Mouse (Mus musculus): ENCODE measurements around the gene Sprr3. TPM values are rescaled to one million over a fixed set of nuclear protein-coding genes. Genes with fewer than 3 reads are reported as not detected.

The Sprr3 gene
- polyA plus RNA-seq, 1 experiment from 2014 or later: not detected

GRCm38 (mm10) chr3:92470111-92470510 is 11.6 kb upstream of the Sprr3 start:
- no peaks in the 10 kb centered on the region for H3K36me3 ChIP-seq (replicated peaks; ENCODE audit: control insufficient read depth, insufficient read depth, low read depth, low read length)
- H3K9me3 ChIP-seq (replicated peaks; ENCODE audit: control insufficient read depth, low read length): no peaks in the 10 kb centered on the region
- no peak overlapping the region for H3K4me2 ChIP-seq (ENCODE audit: low read depth, low read length)
- H3K27me3 ChIP-seq (ENCODE audit: control insufficient read depth, insufficient read depth, low read length): no peaks in the 10 kb centered on the region
- 84% methylated on average over 2 of the region's 2 CpGs for WGBS
- no peak overlapping the region for H3K9ac ChIP-seq (replicated peaks; ENCODE audit: low read length)
- H3K4me3 ChIP-seq (ENCODE audit: low read depth, low read length): no peak overlapping the region
- DNase-seq (ENCODE audit: low spot score): no peak
- no peak for ATAC-seq (replicated peaks; ENCODE audit: insufficient number of reproducible peaks, low FRiP score, low TSS enrichment, low read depth)
- no peak overlapping the region for H3K27ac ChIP-seq (replicated peaks; ENCODE audit: low read depth, low read length)
- H3K4me1 ChIP-seq (ENCODE audit: control insufficient read depth, insufficient read depth, low read length): no peaks in the 10 kb centered on the region

DNA sequence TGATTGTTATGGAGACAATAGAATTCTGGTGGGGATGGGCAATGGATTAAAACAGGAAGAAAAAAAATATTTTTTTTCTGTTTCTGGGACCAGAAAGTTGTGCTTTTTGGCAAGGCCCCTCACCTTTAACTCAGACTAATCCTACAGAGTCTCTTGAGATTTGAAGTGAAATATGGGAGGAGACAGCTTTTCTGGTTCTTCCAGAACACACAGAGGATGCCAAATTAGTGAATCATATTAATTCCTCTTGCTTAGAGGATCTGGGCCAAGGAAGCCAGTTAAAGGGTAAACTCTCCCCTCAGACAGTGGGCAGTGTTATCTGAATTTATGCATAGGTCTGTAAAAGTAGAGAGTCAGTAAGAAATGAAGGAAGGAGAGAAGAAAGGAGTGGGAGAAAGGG is 8.9 kb upstream of the Sprr3 start:
- H3K27ac ChIP-seq (replicated peaks; ENCODE audit: low read depth, low read length): no peak overlapping the region
- H3K9me3 ChIP-seq (replicated peaks; ENCODE audit: control insufficient read depth, low read length): no peaks in the 10 kb centered on the region
- ATAC-seq (replicated peaks; ENCODE audit: insufficient number of reproducible peaks, low FRiP score, low TSS enrichment, low read depth) (no peak), DNase-seq (ENCODE audit: low spot score) (no peak)
- no peak overlapping the region for H3K9ac ChIP-seq (replicated peaks; ENCODE audit: low read length)
- H3K4me1 ChIP-seq (ENCODE audit: control insufficient read depth, insufficient read depth, low read length): no peaks in the 10 kb centered on the region
- no peak overlapping the region for H3K4me2 ChIP-seq (ENCODE audit: low read depth, low read length)
- H3K36me3 ChIP-seq (replicated peaks; ENCODE audit: control insufficient read depth, insufficient read depth, low read depth, low read length): no peaks in the 10 kb centered on the region
- H3K4me3 ChIP-seq (ENCODE audit: low read depth, low read length): no peak overlapping the region
- H3K27me3 ChIP-seq (ENCODE audit: control insufficient read depth, insufficient read depth, low read length): no peaks in the 10 kb centered on the region

DNA sequence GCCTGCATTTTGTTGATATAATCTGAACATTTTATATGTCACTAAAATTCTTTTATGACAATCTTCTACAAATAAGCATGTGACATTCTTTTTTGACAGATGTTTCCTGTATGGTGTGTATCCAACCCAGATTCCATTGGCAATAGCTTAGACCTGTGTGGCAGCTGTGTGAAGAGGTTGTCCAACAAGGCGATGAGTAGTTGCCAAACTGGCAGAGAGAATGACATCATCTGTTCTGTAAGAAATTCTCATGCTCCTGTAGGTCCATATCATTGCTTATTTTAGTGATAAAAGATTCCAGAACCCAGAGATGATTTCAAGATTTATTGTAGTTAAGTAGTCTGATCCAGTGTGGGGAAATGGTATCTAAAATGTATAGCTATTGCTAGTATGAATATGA is 8.1 kb upstream of the Sprr3 start:
- H3K9me3 ChIP-seq (replicated peaks; ENCODE audit: control insufficient read depth, low read length): no peaks in the 10 kb centered on the region
- H3K4me1 ChIP-seq (ENCODE audit: control insufficient read depth, insufficient read depth, low read length): no peaks in the 10 kb centered on the region
- H3K27ac ChIP-seq (replicated peaks; ENCODE audit: low read depth, low read length): no peak overlapping the region
- ATAC-seq (replicated peaks; ENCODE audit: insufficient number of reproducible peaks, low FRiP score, low TSS enrichment, low read depth): no peak
- no peak overlapping the region for H3K4me2 ChIP-seq (ENCODE audit: low read depth, low read length)
- no peak overlapping the region for H3K4me3 ChIP-seq (ENCODE audit: low read depth, low read length)
- no peaks in the 10 kb centered on the region for H3K27me3 ChIP-seq (ENCODE audit: control insufficient read depth, insufficient read depth, low read length)
- DNase-seq (ENCODE audit: low spot score): no peak
- WGBS: 78% methylated on average over 1 of the region's 1 CpGs
- no peaks in the 10 kb centered on the region for H3K36me3 ChIP-seq (replicated peaks; ENCODE audit: control insufficient read depth, insufficient read depth, low read depth, low read length)
- H3K9ac ChIP-seq (replicated peaks; ENCODE audit: low read length): no peak overlapping the region

DNA sequence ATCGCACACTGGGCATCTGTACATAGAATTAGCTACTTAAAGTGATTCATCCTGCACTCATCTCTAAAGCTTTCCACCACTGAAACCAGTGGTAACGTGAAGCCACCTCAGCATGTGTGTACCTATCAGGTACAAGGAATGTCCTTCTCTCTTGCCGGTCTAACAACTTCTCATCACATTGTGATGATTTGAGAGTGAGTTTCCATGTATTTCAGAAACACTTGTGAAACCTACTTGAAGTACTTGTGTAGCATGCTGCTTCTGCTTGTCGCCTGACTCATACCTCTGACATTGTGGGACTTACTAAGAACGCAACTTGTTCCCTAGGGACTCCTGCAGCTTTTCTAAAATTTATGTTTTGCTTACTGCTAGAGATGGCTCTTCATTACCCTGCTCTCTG is 3.4 kb downstream of the Sprr3 start:
- Histone ChIP-seq H3K4me3 (ENCODE audit: low read depth, low read length) (no peak overlapping the region), H3K4me2 (ENCODE audit: low read depth, low read length) (no peak overlapping the region), H3K9ac (replicated peaks; ENCODE audit: low read length) (no peak overlapping the region), H3K27me3 (ENCODE audit: control insufficient read depth, insufficient read depth, low read length) (no peaks in the 10 kb centered on the region), H3K9me3 (replicated peaks; ENCODE audit: control insufficient read depth, low read length) (no peaks in the 10 kb centered on the region), H3K36me3 (replicated peaks; ENCODE audit: control insufficient read depth, insufficient read depth, low read depth, low read length) (no peaks in the 10 kb centered on the region), H3K27ac (replicated peaks; ENCODE audit: low read depth, low read length) (no peak overlapping the region), H3K4me1 (ENCODE audit: control insufficient read depth, insufficient read depth, low read length) (no peaks in the 10 kb centered on the region)
- 88% methylated on average over 5 of the region's 5 CpGs for WGBS
- DNase-seq (ENCODE audit: low spot score) (no peak), ATAC-seq (replicated peaks; ENCODE audit: insufficient number of reproducible peaks, low FRiP score, low TSS enrichment, low read depth) (no peak)

GRCm38 (mm10) chr3:92440177-92440576 is 18.3 kb downstream of the Sprr3 start:
- Histone ChIP-seq H3K27ac (replicated peaks; ENCODE audit: low read depth, low read length) (no peak overlapping the region), H3K4me3 (ENCODE audit: low read depth, low read length) (no peak overlapping the region), H3K4me1 (ENCODE audit: control insufficient read depth, insufficient read depth, low read length) (no peaks in the 10 kb centered on the region), H3K36me3 (replicated peaks; ENCODE audit: control insufficient read depth, insufficient read depth, low read depth, low read length) (no peaks in the 10 kb centered on the region), H3K4me2 (ENCODE audit: low read depth, low read length) (no peak overlapping the region), H3K27me3 (ENCODE audit: control insufficient read depth, insufficient read depth, low read length) (no peaks in the 10 kb centered on the region), H3K9me3 (replicated peaks; ENCODE audit: control insufficient read depth, low read length) (no peaks in the 10 kb centered on the region), H3K9ac (replicated peaks; ENCODE audit: low read length) (no peak overlapping the region)
- ATAC-seq (replicated peaks; ENCODE audit: insufficient number of reproducible peaks, low FRiP score, low TSS enrichment, low read depth): no peak
- WGBS: 89% methylated on average over 3 of the region's 3 CpGs
- DNase-seq (ENCODE audit: low spot score): no peak

DNA sequence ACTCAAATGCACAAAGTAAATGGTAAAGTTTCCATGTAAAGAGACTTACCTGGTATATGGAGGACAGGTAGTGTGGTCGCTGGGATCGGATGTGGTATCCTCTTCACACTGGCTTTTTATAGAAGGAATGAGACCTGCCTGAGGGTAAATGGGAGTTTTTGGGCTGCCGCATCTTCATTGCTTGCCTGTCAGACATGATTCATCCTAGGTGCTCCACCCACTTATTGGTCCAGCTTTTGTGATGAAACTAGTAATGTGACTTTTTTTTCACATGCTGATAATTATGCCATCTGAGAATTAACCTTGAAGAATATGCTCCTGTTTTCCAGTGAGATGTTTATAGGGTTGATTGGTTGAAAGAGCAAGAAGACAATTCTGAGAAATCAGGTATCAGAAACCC is 19.8 kb downstream of the Sprr3 start, which contains the start of gene Sprr1b:
Gene Sprr1b, minus strand, starts transcription at position 101 of the 400 bp plus-strand sequence.
- Histone ChIP-seq H3K9me3 (replicated peaks; ENCODE audit: control insufficient read depth, low read length) (no peaks in the 10 kb centered on the region), H3K36me3 (replicated peaks; ENCODE audit: control insufficient read depth, insufficient read depth, low read depth, low read length) (no peaks in the 10 kb centered on the region), H3K27ac (replicated peaks; ENCODE audit: low read depth, low read length) (no peak within 1 kb of the TSS), H3K4me1 (ENCODE audit: control insufficient read depth, insufficient read depth, low read length) (no peaks in the 10 kb centered on the region), H3K4me3 (ENCODE audit: low read depth, low read length) (no peak within 1 kb of the TSS), H3K27me3 (ENCODE audit: control insufficient read depth, insufficient read depth, low read length) (no peaks in the 10 kb centered on the region), H3K4me2 (ENCODE audit: low read depth, low read length) (no peak within 1 kb of the TSS), H3K9ac (replicated peaks; ENCODE audit: low read length) (no peak within 1 kb of the TSS)
- WGBS: 94% methylated on average over 3 of the region's 3 CpGs
- ATAC-seq (replicated peaks; ENCODE audit: insufficient number of reproducible peaks, low FRiP score, low TSS enrichment, low read depth) (no peak), DNase-seq (ENCODE audit: low spot score) (no peak)

DNA sequence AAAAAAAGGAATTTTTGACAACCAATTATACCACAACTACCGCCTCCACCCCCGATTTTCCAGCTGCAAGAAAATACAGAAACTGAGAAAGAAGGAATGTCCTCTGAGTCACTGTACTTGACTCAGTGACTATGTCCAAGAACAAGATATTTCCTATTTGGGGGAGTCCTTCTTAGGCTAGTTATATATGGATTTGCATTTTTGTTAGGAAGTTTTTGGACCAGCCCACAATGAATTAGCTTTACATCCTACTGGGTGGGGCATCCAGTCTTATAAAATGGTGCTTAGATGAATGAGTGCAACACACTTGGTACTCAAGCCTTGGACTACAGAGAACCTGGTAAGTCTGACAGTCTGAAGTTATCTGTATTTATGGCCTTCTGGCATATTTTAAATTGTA is 26.2 kb downstream of the Sprr3 start, which contains the start of gene Sprr2k:
Gene Sprr2k, plus strand, starts transcription at position 301 of the 400 bp plus-strand sequence.
- H3K4me2 ChIP-seq (ENCODE audit: low read depth, low read length): no peak within 1 kb of the TSS
- H3K27ac ChIP-seq (replicated peaks; ENCODE audit: low read depth, low read length): no peak within 1 kb of the TSS
- H3K9me3 ChIP-seq (replicated peaks; ENCODE audit: control insufficient read depth, low read length): no peaks in the 10 kb centered on the region
- no peaks in the 10 kb centered on the region for H3K36me3 ChIP-seq (replicated peaks; ENCODE audit: control insufficient read depth, insufficient read depth, low read depth, low read length)
- H3K4me3 ChIP-seq (ENCODE audit: low read depth, low read length): no peak within 1 kb of the TSS
- H3K27me3 ChIP-seq (ENCODE audit: control insufficient read depth, insufficient read depth, low read length): no peaks in the 10 kb centered on the region
- no peak for DNase-seq (ENCODE audit: low spot score)
- WGBS: 92% methylated on average over 2 of the region's 2 CpGs
- no peak within 1 kb of the TSS for H3K9ac ChIP-seq (replicated peaks; ENCODE audit: low read length)
- ATAC-seq (replicated peaks; ENCODE audit: insufficient number of reproducible peaks, low FRiP score, low TSS enrichment, low read depth): no peak
- H3K4me1 ChIP-seq (ENCODE audit: control insufficient read depth, insufficient read depth, low read length): no peaks in the 10 kb centered on the region

GRCm38 (mm10) chr3:92429323-92429722 is 29.2 kb downstream of the Sprr3 start, which contains the start of gene Gm9774:
Gene Gm9774, minus strand, starts transcription at chr3:92429423.
- WGBS: 90% methylated on average over 6 of the region's 6 CpGs
- Histone ChIP-seq H3K27ac (replicated peaks; ENCODE audit: low read depth, low read length) (no peak within 1 kb of the TSS), H3K27me3 (ENCODE audit: control insufficient read depth, insufficient read depth, low read length) (no peaks in the 10 kb centered on the region), H3K4me3 (ENCODE audit: low read depth, low read length) (no peak within 1 kb of the TSS), H3K9me3 (replicated peaks; ENCODE audit: control insufficient read depth, low read length) (no peaks in the 10 kb centered on the region), H3K36me3 (replicated peaks; ENCODE audit: control insufficient read depth, insufficient read depth, low read depth, low read length) (no peaks in the 10 kb centered on the region), H3K4me2 (ENCODE audit: low read depth, low read length) (no peak within 1 kb of the TSS), H3K9ac (replicated peaks; ENCODE audit: low read length) (no peak within 1 kb of the TSS), H3K4me1 (ENCODE audit: control insufficient read depth, insufficient read depth, low read length) (no peaks in the 10 kb centered on the region)
- ATAC-seq (replicated peaks; ENCODE audit: insufficient number of reproducible peaks, low FRiP score, low TSS enrichment, low read depth) (no peak), DNase-seq (ENCODE audit: low spot score) (no peak)
